Mouse (Mus musculus) heart, postnatal 14 days (tissue): ENCODE results near the gene Dlx2. TPM values are rescaled to one million over a fixed set of nuclear protein-coding genes. Genes with fewer than 3 reads are reported as not detected.
A peak's percentile ranks its signal among the peaks of the same experiment; 100 is the strongest.

Experiments
- DNase-seq, 2 experiments: peaks; one replicate each; pipeline ENCODE4 v3.0.0; 2021 to 2022
- intact Hi-C: fragments of 180-260 bp; cut with DNase I; formaldehyde crosslinking; loops from one replicate; pipeline ENCODE4 v1.15.1; 2025
- total RNA-seq, 2 experiments: library from RNA; stranded (reverse); gene quantifications; 2 replicates each; pipeline ENCODE4 v1.2.3; 2021

Gene Dlx2
- total RNA-seq, 2 experiments from 2014 or later: not detected

DNA sequence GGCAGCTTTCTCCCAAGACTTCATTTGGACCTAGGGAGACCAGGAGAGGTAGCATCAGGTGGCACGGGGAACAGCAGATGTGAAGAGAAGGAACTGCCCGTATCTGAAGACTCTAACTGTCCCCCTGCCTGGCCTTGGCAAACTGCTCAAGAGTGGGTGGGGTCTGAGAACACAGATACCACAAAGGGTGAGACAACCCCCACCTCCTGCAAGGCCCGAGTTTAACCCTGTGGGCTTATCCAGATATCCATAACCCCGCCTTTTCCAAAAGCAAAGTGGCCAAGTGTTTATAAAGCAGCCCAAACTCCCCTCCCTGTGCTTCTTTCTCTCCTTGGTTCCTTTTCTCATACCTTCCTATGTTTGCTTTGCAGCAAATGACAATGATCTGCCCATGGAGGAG lies 23.1 kb downstream of the Dlx2 start:
- no peak for DNase-seq
- intact Hi-C loops: no loop called here

- intact Hi-C loops: no loop called here
- no peak for DNase-seq
These were observed 23.7 kb downstream of the Dlx2 start for GRCm38 (mm10) chr2:71522871-71523270.

DNA sequence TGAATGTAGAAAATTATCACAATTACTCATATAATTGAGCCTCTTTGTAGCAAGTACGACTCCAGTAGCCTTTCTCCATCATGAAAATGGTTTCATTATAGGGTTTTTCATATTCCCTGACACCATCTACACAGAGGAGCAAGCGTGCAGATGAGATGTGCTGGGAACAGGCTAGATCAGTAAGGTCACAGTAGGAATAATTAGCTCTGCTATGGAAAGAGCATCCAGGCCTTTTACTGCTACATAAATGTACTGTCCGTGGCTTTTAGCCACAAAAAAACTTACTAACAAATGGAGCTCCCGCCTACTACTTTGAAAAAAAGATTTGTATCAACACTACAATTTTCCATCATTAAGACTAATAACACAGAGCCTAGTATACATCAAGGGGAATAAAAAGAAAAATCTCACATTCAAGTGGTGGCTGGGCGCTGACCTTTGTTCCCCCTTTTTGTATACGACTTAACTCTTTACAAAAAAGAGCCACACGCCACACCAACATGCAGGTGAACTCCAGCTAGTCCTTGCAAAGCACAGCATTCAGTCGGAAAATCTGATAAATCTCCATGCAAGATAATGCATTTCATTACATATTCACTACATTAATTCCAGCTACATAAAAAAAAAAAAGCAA lies 29.0 kb downstream of the Dlx2 start:
- intact Hi-C loops: no loop called here
- DNase-seq: no peak

GRCm38 (mm10) chr2:71516995-71517394 lies 29.6 kb downstream of the Dlx2 start:
- intact Hi-C loops: no loop called here

GRCm38 (mm10) chr2:71512326-71512725 lies 34.2 kb downstream of the Dlx2 start:
- DNase-seq: no peak
- intact Hi-C loops: no loop called here

More at GRCm38 (mm10) chr2:71516995-71517394, 29.6 kb downstream of the Dlx2 start:
- no peak for DNase-seq

- intact Hi-C loops: no loop called here
- no peak for DNase-seq
These were observed 35.3 kb downstream of the Dlx2 start for GRCm38 (mm10) chr2:71511209-71511608.

GRCm38 (mm10) chr2:71504852-71505251 lies 41.7 kb downstream of the Dlx2 start:
- intact Hi-C loops: no loop called here
- no peak for DNase-seq

GRCm38 (mm10) chr2:71499276-71500230 lies 47.0 kb downstream of the Dlx2 start:
- DNase-seq: no peak
- intact Hi-C loops: no loop called here

GRCm38 (mm10) chr2:71497175-71497574 lies 49.4 kb downstream of the Dlx2 start:
- intact Hi-C loops: no loop called here
- DNase-seq: peak in 1 of 2 experiments; percentile 8

GRCm38 (mm10) chr2:71494971-71495370 lies 51.6 kb downstream of the Dlx2 start:
- intact Hi-C loops: no loop called here
- DNase-seq: no peak

GRCm38 (mm10) chr2:71494503-71494902 lies 52.1 kb downstream of the Dlx2 start:
- intact Hi-C loops: no loop called here
- DNase-seq: no peak

Other genes with a start within 250 kb of the Dlx2 start
- gene Slc25a12, start 179.0 kb downstream of the Dlx2 start, total RNA-seq: 100 to 1,000 TPM; 242 to 245 TPM
- 10 to 100 TPM; 27.5 to 31.4 TPM for gene Hat1, start 157.8 kb downstream of the Dlx2 start, total RNA-seq
- 10 to 100 TPM; 40.3 to 44.0 TPM for gene Metap1d, start 93.5 kb downstream of the Dlx2 start, total RNA-seq
- under 1 TPM; 0.44 to 0.60 TPM for gene Dlx1, start 18.6 kb downstream of the Dlx2 start, total RNA-seq
- gene Itga6, start 198.9 kb upstream of the Dlx2 start, total RNA-seq: 10 to 100 TPM; 79.2 to 80.7 TPM